Mouse (Mus musculus) lung, postnatal 0 days (tissue): ENCODE data around the gene Cdh7. TPM values are rescaled to one million over a fixed set of nuclear protein-coding genes. Genes with fewer than 3 reads are reported as not detected.

ENCODE experiments used
- ATAC-seq: fragments of 200-750 bp; cut with Nextera tagmentation; 2 replicates; pipeline ENCODE4 v1.8.0; 2017; ENCODE audit warnings: moderate library complexity
- DNase-seq: peaks from one replicate; pipeline ENCODE4 v3.0.0-alpha.2; 2016; ENCODE audit warnings: low spot score
- H3K27ac ChIP-seq: fragments of 300-500 bp; sonication (generic); 2 replicates; pipeline ENCODE4 v1.5.1; 2014; ENCODE audit warnings: antibody characterized with exemption, mild to moderate bottlenecking, low read length, mixed read lengths
- H3K27me3 ChIP-seq: fragments of 300-500 bp; sonication (generic); replicated peaks from 2 replicates; pipeline ENCODE4 v1.6.1; 2014; ENCODE audit warnings: low read length, mixed read lengths; ENCODE audit not compliant: insufficient read depth
- H3K36me3 ChIP-seq: fragments of 300-500 bp; sonication (generic); 2 replicates; pipeline ENCODE4 v1.6.1; 2014; ENCODE audit warnings: low read length, mixed read lengths; ENCODE audit not compliant: insufficient read depth
- H3K4me1 ChIP-seq: fragments of 300-500 bp; sonication (generic); 2 replicates; pipeline ENCODE4 v1.6.1; 2014; ENCODE audit warnings: antibody characterized with exemption, low read depth, low read length, mixed read lengths; ENCODE audit not compliant: insufficient read depth
- H3K4me2 ChIP-seq: fragments of 300-500 bp; sonication (generic); replicated peaks from 2 replicates; pipeline ENCODE4 v1.6.1; 2014; ENCODE audit warnings: low read depth, mild to moderate bottlenecking, low read length, moderate library complexity, mixed read lengths
- H3K4me3 ChIP-seq: fragments of 300-500 bp; sonication (generic); 2 replicates; pipeline ENCODE4 v1.5.1; 2014; ENCODE audit warnings: low read depth, low read length
- H3K9ac ChIP-seq: fragments of 300-500 bp; sonication (generic); replicated peaks from 2 replicates; pipeline ENCODE4 v1.6.1; 2014; ENCODE audit warnings: low read depth, mild to moderate bottlenecking
- H3K9me3 ChIP-seq: fragments of 300-500 bp; sonication (generic); 2 replicates; pipeline ENCODE4 v1.6.1; 2016; ENCODE audit warnings: low read length, mixed read lengths
- CTCF ChIP-seq: IDR thresholded peaks from 2 replicates; pipeline ENCODE4 v1.5.1; 2016; ENCODE audit warnings: antibody characterized with exemption, mild to moderate bottlenecking
- EP300 ChIP-seq: IDR thresholded peaks from 2 replicates; pipeline ENCODE4 v1.6.1; 2016; ENCODE audit warnings: antibody characterized with exemption, mild to moderate bottlenecking, control low read depth
- WGBS: fragments of 180-500 bp; shearing (Covaris S2); extraction: QIAGEN DNeasy Blood & Tissue Kit; methylation state at CpG from one replicate; pipeline ENCODE4 v1.1.7; 2014; 5-methylcytosine and 5-hydroxymethylcytosine counted together
- polyA plus RNA-seq: library from polyadenylated mRNA; unstranded; fragments of >200 nt; fragmentation: Nextera tagmentation; extraction: Ambion mirVana; gene quantifications from 2 replicates; pipeline ENCODE4 v1.2.1, GENCODE M21; 2015

Cdh7 gene
- polyA plus RNA-seq, 1 experiment from 2014 or later = not detected

GRCm38 (mm10) chr1:109983537-109983912 is 1.3 kb downstream of the Cdh7 start:
- TF ChIP-seq CTCF (no peak), EP300 (no peak)
- Histone ChIP-seq H3K4me2 (no peak overlapping the region), H3K9me3 (no peaks in the 10 kb centered on the region), H3K4me3 (no peak overlapping the region), H3K4me1 (no peaks in the 10 kb centered on the region), H3K36me3 (no peaks in the 10 kb centered on the region), H3K27me3 (no peaks in the 10 kb centered on the region), H3K27ac (no peak overlapping the region), H3K9ac (no peak overlapping the region)
- ATAC-seq (no peak), DNase-seq (no peak)
- WGBS = 14% methylated on average over 6 of the region's 6 CpGs

- no peaks in the 10 kb centered on the region for H3K36me3 ChIP-seq
- no peaks in the 10 kb centered on the region for H3K9me3 ChIP-seq
- ATAC-seq = no peak
- H3K4me3 ChIP-seq = no peak overlapping the region
- no peak for TF ChIP-seq CTCF
- no peak for TF ChIP-seq EP300
- H3K27ac ChIP-seq = no peak overlapping the region
- no peak for DNase-seq
- no peaks in the 10 kb centered on the region for H3K27me3 ChIP-seq
- H3K9ac ChIP-seq = no peak overlapping the region
- no peak overlapping the region for H3K4me2 ChIP-seq
- no peaks in the 10 kb centered on the region for H3K4me1 ChIP-seq
- 63% methylated on average over 3 of the region's 3 CpGs for WGBS
Measured at GRCm38 (mm10) chr1:109984776-109985175, 2.5 kb downstream of the Cdh7 start.

- TF ChIP-seq EP300 (no peak), CTCF (no peak)
- Histone ChIP-seq H3K27ac (no peak overlapping the region), H3K36me3 (no peaks in the 10 kb centered on the region), H3K9me3 (no peaks in the 10 kb centered on the region), H3K9ac (no peak overlapping the region), H3K4me2 (no peak overlapping the region), H3K4me3 (no peak overlapping the region), H3K4me1 (no peaks in the 10 kb centered on the region), H3K27me3 (no peaks in the 10 kb centered on the region)
- 17% methylated on average over 1 of the region's 1 CpGs for WGBS
- no peak for ATAC-seq
- no peak for DNase-seq
Measured at GRCm38 (mm10) chr1:109985468-109985867, 3.2 kb downstream of the Cdh7 start.

DNA sequence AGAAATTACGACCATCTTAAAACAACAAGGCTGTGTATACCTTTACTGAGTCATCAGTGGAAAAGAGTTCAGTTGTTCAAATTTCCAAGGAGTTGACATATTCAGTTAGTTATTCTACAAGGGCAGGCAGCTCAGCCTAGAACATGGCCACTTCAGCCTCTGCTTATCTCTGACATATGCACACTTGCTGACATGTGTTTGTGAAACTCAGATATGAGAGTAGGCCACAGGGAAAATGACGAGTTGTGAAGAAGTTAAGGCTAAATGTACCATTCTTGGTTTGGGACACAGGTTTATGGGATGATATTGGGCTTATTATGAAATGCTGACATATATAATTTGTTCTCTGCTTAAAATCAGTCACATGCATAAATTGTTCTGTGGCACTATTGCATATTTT is 7.3 kb downstream of the Cdh7 start:
- no peak overlapping the region for H3K4me2 ChIP-seq
- no peaks in the 10 kb centered on the region for H3K4me1 ChIP-seq
- 31% methylated on average over 2 of the region's 2 CpGs for WGBS
- ATAC-seq (no peak), DNase-seq (no peak)
- TF ChIP-seq CTCF (no peak), EP300 (no peak)
- H3K4me3 ChIP-seq = no peak overlapping the region
- no peaks in the 10 kb centered on the region for H3K9me3 ChIP-seq
- no peak overlapping the region for H3K9ac ChIP-seq
- no peaks in the 10 kb centered on the region for H3K36me3 ChIP-seq
- no peak overlapping the region for H3K27ac ChIP-seq
- H3K27me3 ChIP-seq = no peaks in the 10 kb centered on the region

DNA sequence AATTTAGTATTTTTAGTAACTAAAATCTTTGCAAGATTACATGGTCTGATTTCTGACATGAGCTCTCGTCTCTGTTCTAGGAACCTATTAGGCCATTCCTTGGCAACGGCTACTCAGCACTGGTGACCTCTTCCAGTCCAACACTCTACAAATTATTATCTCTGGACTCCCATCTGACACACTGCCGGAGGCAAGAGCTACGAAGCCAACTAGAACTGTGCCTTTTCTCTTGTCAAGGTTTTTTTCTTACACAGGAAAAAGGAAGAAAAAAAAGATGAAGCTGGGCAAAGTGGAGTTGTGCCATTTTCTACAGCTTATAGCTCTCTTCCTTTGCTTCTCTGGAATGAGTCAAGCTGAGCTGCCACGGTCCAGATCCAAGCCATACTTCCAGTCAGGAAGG is 11.7 kb downstream of the Cdh7 start:
- whole genome bisulfite sequencing = 55% methylated on average over 5 of the region's 5 CpGs
- Histone ChIP-seq H3K27me3 (no peaks in the 10 kb centered on the region), H3K4me1 (no peaks in the 10 kb centered on the region), H3K9me3 (no peaks in the 10 kb centered on the region), H3K9ac (no peak overlapping the region), H3K4me2 (no peak overlapping the region), H3K27ac (no peak overlapping the region), H3K36me3 (no peaks in the 10 kb centered on the region), H3K4me3 (no peak overlapping the region)
- DNase-seq (no peak), ATAC-seq (no peak)
- TF ChIP-seq CTCF = no peak
- no peak for TF ChIP-seq EP300

DNA sequence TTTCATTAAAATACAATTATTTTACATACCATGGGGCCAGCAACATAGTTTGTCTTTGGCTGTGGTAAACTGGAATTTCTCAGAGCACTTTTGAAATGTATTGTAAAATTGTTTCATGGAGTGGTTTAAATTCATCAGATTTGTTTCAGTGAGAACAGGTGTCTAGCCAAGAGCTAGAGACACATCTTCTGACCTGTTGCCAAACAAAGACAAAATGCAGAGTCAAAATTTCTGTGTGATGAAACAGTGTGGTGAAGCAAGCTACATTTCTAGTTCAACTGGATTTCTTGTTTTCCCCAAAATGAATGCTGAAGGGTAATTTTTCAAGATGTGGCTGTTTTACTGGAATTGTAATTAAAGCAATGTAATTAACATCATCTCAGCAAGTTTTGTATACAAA is 22.2 kb downstream of the Cdh7 start:
- DNase-seq (no peak), ATAC-seq (no peak)
- TF ChIP-seq CTCF (no peak), EP300 (no peak)

GRCm38 (mm10) chr1:110005038-110005437 is 22.8 kb downstream of the Cdh7 start:
- no peaks in the 10 kb centered on the region for H3K36me3 ChIP-seq
- ATAC-seq = no peak
- DNase-seq = no peak
- H3K9ac ChIP-seq = no peak overlapping the region
- H3K4me3 ChIP-seq = no peak overlapping the region
- WGBS = 60% methylated on average over 3 of the region's 3 CpGs
- H3K9me3 ChIP-seq = no peaks in the 10 kb centered on the region
- H3K4me1 ChIP-seq = no peaks in the 10 kb centered on the region
- TF ChIP-seq EP300 (no peak), CTCF (no peak)
- no peak overlapping the region for H3K27ac ChIP-seq
- H3K4me2 ChIP-seq = no peak overlapping the region
- H3K27me3 ChIP-seq = no peaks in the 10 kb centered on the region

More for the DNA sequence above, 22.2 kb downstream of the Cdh7 start:
- no peaks in the 10 kb centered on the region for H3K27me3 ChIP-seq
- no peak overlapping the region for H3K9ac ChIP-seq
- no peaks in the 10 kb centered on the region for H3K9me3 ChIP-seq
- H3K4me3 ChIP-seq = no peak overlapping the region
- no peak overlapping the region for H3K4me2 ChIP-seq
- H3K36me3 ChIP-seq = no peaks in the 10 kb centered on the region
- no peak overlapping the region for H3K27ac ChIP-seq
- no peaks in the 10 kb centered on the region for H3K4me1 ChIP-seq
